Mouse (Mus musculus) forelimb bud, embryonic 11.5 days (tissue): ENCODE data around the gene Sox14.

Source experiments
- DNase-seq: peaks from one replicate; pipeline ENCODE4 v3.0.0-alpha.2; 2012; ENCODE audit warnings: low read depth, low spot score

Sox14 gene

GRCm38 (mm10) chr9:99848327-99848726 lies 27.6 kb downstream of the Sox14 start:
- no peak for DNase-seq

- DNase-seq = peak; percentile 85
Observed at GRCm38 (mm10) chr9:99846820-99847219, 29.1 kb downstream of the Sox14 start.

GRCm38 (mm10) chr9:99839367-99839766 lies 36.6 kb downstream of the Sox14 start:
- DNase-seq = no peak

GRCm38 (mm10) chr9:99838877-99839276 lies 37.1 kb downstream of the Sox14 start:
- DNase-seq = no peak

GRCm38 (mm10) chr9:99836707-99837106 lies 39.3 kb downstream of the Sox14 start:
- no peak for DNase-seq

- DNase-seq = no peak
Observed at GRCm38 (mm10) chr9:99835624-99836430, 40.1 kb downstream of the Sox14 start.
